ENCODE assay signal across 8 mouse cellular contexts in genomic region chr9:120866709-120867108, GRCm38 (mm10).
A peak's percentile ranks its signal among the peaks of the same experiment; 100 is the strongest.
DNase-seq lines count a peak whose midpoint lies in the region; ATAC-seq lines count a peak whose summit lies in the region.

No protein-coding gene starts in this region.

- H3K27ac ChIP-seq in midbrain, embryonic 11.5 days (ENCODE audit: low read depth, low read length) = no peak overlapping the region
- H3K27ac ChIP-seq in midbrain, embryonic 10.5 days (replicated peaks) = no peak overlapping the region; the same call in 1 of the 2 replicates
- H3K27ac ChIP-seq in forebrain, embryonic 10.5 days = peak overlapping the region; percentile 60; the same call in 1 of the 2 replicates
- H3K27ac ChIP-seq in hindbrain, embryonic 15.5 days (replicated peaks) = peak overlapping the region; percentile 58
- H3K27ac ChIP-seq in stomach, embryonic 14.5 days (ENCODE audit: low read length) = 0 out of 2 replicates have a peak overlapping the region, but pooled peaks have one; percentile 4

- no peaks in the 10 kb centered on the region for H3K9me3 ChIP-seq in midbrain, embryonic 11.5 days (ENCODE audit: control insufficient read depth, low read length)
- no peaks in the 10 kb centered on the region for H3K9me3 ChIP-seq in midbrain, embryonic 10.5 days (replicated peaks)
- H3K9me3 ChIP-seq in forebrain, embryonic 10.5 days = no peaks in the 10 kb centered on the region
- H3K9me3 ChIP-seq in hindbrain, embryonic 15.5 days = no peaks in the 10 kb centered on the region
- H3K9me3 ChIP-seq in stomach, embryonic 14.5 days (ENCODE audit: control insufficient read depth, low read depth, low read length) = no peaks in the 10 kb centered on the region

- ATAC-seq in midbrain, embryonic 11.5 days (ENCODE audit: low FRiP score) = no peak
- peak; percentile 69; the same call in 1 of the 2 replicates for ATAC-seq in hindbrain, embryonic 15.5 days (ENCODE audit: low FRiP score, low read depth)
- ATAC-seq in stomach, embryonic 14.5 days (ENCODE audit: insufficient number of reproducible peaks, insufficient read depth, low FRiP score, low read depth) = no peak

- WGBS in midbrain, embryonic 11.5 days = 66% methylated on average over 4 of the region's 4 CpGs
- WGBS in midbrain, embryonic 10.5 days = 71% methylated on average over 4 of the region's 4 CpGs
- 61% methylated on average over 4 of the region's 4 CpGs for WGBS in forebrain, embryonic 10.5 days
- WGBS in hindbrain, embryonic 15.5 days = 25% methylated on average over 4 of the region's 4 CpGs
- 40% methylated on average over 4 of the region's 4 CpGs for WGBS in stomach, embryonic 14.5 days

- H3K9ac ChIP-seq in midbrain, embryonic 11.5 days (ENCODE audit: low read length) = no peak overlapping the region
- H3K9ac ChIP-seq in hindbrain, embryonic 15.5 days = no peak overlapping the region
- H3K9ac ChIP-seq in stomach, embryonic 14.5 days (replicated peaks; ENCODE audit: low read depth, low read length) = no peak overlapping the region

- DNase-seq in midbrain, embryonic 11.5 days (ENCODE audit: low spot score, missing footprints) = peak; percentile 83
- no peak for DNase-seq in midbrain, embryonic 10.5 days (ENCODE audit: low spot score)
- peak; percentile 34 for DNase-seq in adrenal gland, postnatal 25 days
- no peak for DNase-seq in forebrain, embryonic 10.5 days (ENCODE audit: extremely low spot score, low spot score)
- peak; percentile 85 to 91 for DNase-seq in lung, postnatal 4 days
- no peak for DNase-seq in gastrocnemius, postnatal 14 days

- no peaks in the 10 kb centered on the region for H3K27me3 ChIP-seq in midbrain, embryonic 11.5 days (ENCODE audit: control insufficient read depth, insufficient read depth, low read length)
- no peaks in the 10 kb centered on the region for H3K27me3 ChIP-seq in midbrain, embryonic 10.5 days (ENCODE audit: low read depth, poor library complexity, severe bottlenecking)
- H3K27me3 ChIP-seq in forebrain, embryonic 10.5 days (ENCODE audit: poor library complexity, severe bottlenecking) = no peaks in the 10 kb centered on the region; the same call in 1 of the 2 replicates
- H3K27me3 ChIP-seq in hindbrain, embryonic 15.5 days = 0 out of 2 replicates have a peak, but pooled peaks cover 4% of the 10 kb centered on the region
- H3K27me3 ChIP-seq in stomach, embryonic 14.5 days (ENCODE audit: control insufficient read depth, insufficient read depth, low read length) = no peaks in the 10 kb centered on the region

- H3K4me3 ChIP-seq in midbrain, embryonic 11.5 days (ENCODE audit: low read depth, low read length) = no peak overlapping the region
- no peak overlapping the region for H3K4me3 ChIP-seq in midbrain, embryonic 10.5 days
- no peak overlapping the region for H3K4me3 ChIP-seq in forebrain, embryonic 10.5 days
- H3K4me3 ChIP-seq in hindbrain, embryonic 15.5 days = no peak overlapping the region
- no peak overlapping the region for H3K4me3 ChIP-seq in stomach, embryonic 14.5 days (ENCODE audit: low read depth, low read length)

- H3K4me1 ChIP-seq in midbrain, embryonic 11.5 days (ENCODE audit: control insufficient read depth, insufficient read depth, low read length) = peaks cover 8% of the 10 kb centered on the region; the same call in 1 of the 2 replicates
- peaks cover 33% of the 10 kb centered on the region for H3K4me1 ChIP-seq in midbrain, embryonic 10.5 days
- H3K4me1 ChIP-seq in forebrain, embryonic 10.5 days = peaks cover 32% of the 10 kb centered on the region
- H3K4me1 ChIP-seq in hindbrain, embryonic 15.5 days (replicated peaks) = peaks cover 53% of the 10 kb centered on the region
- peaks cover 14% of the 10 kb centered on the region; the same call in 1 of the 2 replicates for H3K4me1 ChIP-seq in stomach, embryonic 14.5 days (ENCODE audit: control insufficient read depth, insufficient read depth, low read length)

- no peaks in the 10 kb centered on the region for H3K36me3 ChIP-seq in midbrain, embryonic 11.5 days (ENCODE audit: control insufficient read depth, insufficient read depth, low read length)
- H3K36me3 ChIP-seq in midbrain, embryonic 10.5 days = no peaks in the 10 kb centered on the region
- no peaks in the 10 kb centered on the region for H3K36me3 ChIP-seq in forebrain, embryonic 10.5 days (replicated peaks)
- H3K36me3 ChIP-seq in hindbrain, embryonic 15.5 days = no peaks in the 10 kb centered on the region
- no peaks in the 10 kb centered on the region for H3K36me3 ChIP-seq in stomach, embryonic 14.5 days (ENCODE audit: control insufficient read depth, insufficient read depth, low read length)

- no peak overlapping the region for H3K4me2 ChIP-seq in midbrain, embryonic 11.5 days
- no peak overlapping the region for H3K4me2 ChIP-seq in hindbrain, embryonic 15.5 days
- no peak overlapping the region for H3K4me2 ChIP-seq in stomach, embryonic 14.5 days (replicated peaks; ENCODE audit: low read depth, low read length)

- intact Hi-C loops in gastrocnemius, postnatal 14 days (cut with DNase I; ENCODE audit: low total_unique reads) = no loop called here

Comparison
In these comparisons a context has a peak if more than half of its experiments do, and no peak if none do; other contexts are left out.
1. DNase-seq: peak in midbrain, embryonic 11.5 days (single experiment), adrenal gland, postnatal 25 days (single experiment) and lung, postnatal 4 days (2 of 2); none in midbrain, embryonic 10.5 days (single experiment), forebrain, embryonic 10.5 days (single experiment) and gastrocnemius, postnatal 14 days (single experiment).
2. H3K27ac ChIP-seq: peak in forebrain, embryonic 10.5 days (single experiment), hindbrain, embryonic 15.5 days (single experiment) and stomach, embryonic 14.5 days (single experiment); none in midbrain, embryonic 11.5 days (single experiment) and midbrain, embryonic 10.5 days (single experiment).